Mouse (Mus musculus) central nervous system, embryonic 11.5 days (tissue): Measurements from ENCODE around the gene Extl2. TPM values are rescaled to one million over a fixed set of nuclear protein-coding genes. Genes with fewer than 3 reads are reported as not detected.

Experiments used
- polyA plus RNA-seq: library from polyadenylated mRNA; depleted of rRNA; stranded (reverse); fragments of >200 nt; gene quantifications from 2 replicates; pipeline ENCODE4 v1.2.3, GENCODE M21; 2012; rRNA removed

Gene Extl2
- polyA plus RNA-seq: 7.2 and 10.3 TPM in 2 replicates

GRCm38 (mm10) chr3:116006978-116007940, at the start of gene Extl2, which contains the start of gene Slc30a7:
Gene Extl2, plus strand, starts transcription at chr3:116007462.
Gene Slc30a7, minus strand, starts transcription at chr3:116007406.

Other genes with a start within 250 kb of the Extl2 start
- 16.8 and 24.4 TPM in 2 replicates for gene Dph5, start 119.6 kb upstream of the Extl2 start, polyA plus RNA-seq
- 14.0 and 27.0 TPM in 2 replicates for gene Slc30a7, start 56 bp upstream of the Extl2 start, polyA plus RNA-seq
- gene Vcam1, start 122.2 kb downstream of the Extl2 start, polyA plus RNA-seq: 22.9 and 29.8 TPM in 2 replicates
- gene Gpr88, start 246.0 kb downstream of the Extl2 start, polyA plus RNA-seq: 0.34 and 0.55 TPM in 2 replicates